Mouse (Mus musculus): ENCODE data around the gene Gm10300.

DNA sequence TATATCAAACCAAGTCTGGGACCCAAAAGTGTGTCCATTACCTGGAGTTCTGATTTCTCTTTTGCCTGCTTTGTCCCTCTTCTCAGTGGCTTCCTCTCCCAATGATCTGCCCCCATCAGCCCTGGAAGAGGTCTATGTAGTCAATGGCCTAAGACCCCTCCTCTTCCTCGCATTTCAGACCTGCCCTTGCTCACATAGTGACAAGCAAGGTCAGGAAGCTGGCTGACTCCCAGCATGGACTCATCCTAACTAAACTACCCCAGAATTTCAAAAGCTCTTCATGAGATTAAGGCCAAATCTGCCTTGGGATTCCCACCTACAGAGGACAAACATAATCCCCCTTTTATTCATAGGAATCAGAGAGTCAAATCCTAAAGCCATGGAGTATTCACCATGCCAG lies 1.3 kb downstream of the Gm10300 start:
- TF ChIP-seq EP300 (IDR thresholded peaks at IDR 0.05; ENCODE audit: low read depth), result no peak
- no peak for TF ChIP-seq CTCF (IDR thresholded peaks at IDR 0.05; ENCODE audit: low read depth)
